Mouse (Mus musculus) spleen, postnatal 4 days (tissue): ENCODE data around the gene Sept11.

Experiments used
- DNase-seq, 2 experiments: peaks; one replicate each; pipeline ENCODE4 v3.0.0; 2022; ENCODE audit warnings: low spot score in 2 of 2

Sept11 gene

GRCm38 (mm10) chr5:93095301-93095700 is 2.1 kb downstream of the Sept11 start:
- DNase-seq = no peak

- no peak for DNase-seq
These were observed 4.1 kb downstream of the Sept11 start for GRCm38 (mm10) chr5:93097204-93097906.

GRCm38 (mm10) chr5:93098219-93098618 is 5.0 kb downstream of the Sept11 start:
- no peak for DNase-seq

- DNase-seq = no peak
These were observed 5.6 kb downstream of the Sept11 start for GRCm38 (mm10) chr5:93098811-93099210.

- no peak for DNase-seq
These were observed 7.7 kb downstream of the Sept11 start for GRCm38 (mm10) chr5:93100906-93101305.

GRCm38 (mm10) chr5:93101371-93101791 is 8.1 kb downstream of the Sept11 start:
- no peak for DNase-seq

GRCm38 (mm10) chr5:93103603-93104002 is 10.4 kb downstream of the Sept11 start:
- DNase-seq = no peak

- no peak for DNase-seq
These were observed 12.0 kb downstream of the Sept11 start for GRCm38 (mm10) chr5:93104987-93105823.

- DNase-seq = no peak
These were observed 12.8 kb downstream of the Sept11 start for GRCm38 (mm10) chr5:93106048-93106447.

GRCm38 (mm10) chr5:93108703-93109102 is 15.5 kb downstream of the Sept11 start:
- DNase-seq = no peak

- DNase-seq = no peak
These were observed 16.3 kb downstream of the Sept11 start for GRCm38 (mm10) chr5:93109555-93109954.

GRCm38 (mm10) chr5:93112290-93112689 is 19.1 kb downstream of the Sept11 start:
- no peak for DNase-seq

GRCm38 (mm10) chr5:93113517-93113916 is 20.3 kb downstream of the Sept11 start:
- DNase-seq = no peak

GRCm38 (mm10) chr5:93114515-93114914 is 21.3 kb downstream of the Sept11 start:
- DNase-seq = no peak

- DNase-seq = no peak
These were observed 21.8 kb downstream of the Sept11 start for GRCm38 (mm10) chr5:93115059-93115458.

- DNase-seq = no peak
These were observed 22.6 kb downstream of the Sept11 start for GRCm38 (mm10) chr5:93115854-93116253.

GRCm38 (mm10) chr5:93117648-93118047 is 24.4 kb downstream of the Sept11 start:
- no peak for DNase-seq

GRCm38 (mm10) chr5:93121660-93122059 is 28.4 kb downstream of the Sept11 start:
- no peak for DNase-seq

GRCm38 (mm10) chr5:93124031-93124826 is 31.0 kb downstream of the Sept11 start:
- no peak for DNase-seq

GRCm38 (mm10) chr5:93125325-93125724 is 32.1 kb downstream of the Sept11 start:
- DNase-seq = no peak

- DNase-seq = no peak
These were observed 33.1 kb downstream of the Sept11 start for GRCm38 (mm10) chr5:93126222-93126929.
